8 mouse cellular contexts compared by ENCODE assay signal in genomic region chr6:82996740-82997315, GRCm38 (mm10). TPM values are rescaled to one million over a fixed set of nuclear protein-coding genes. Genes with fewer than 3 reads are reported as not detected.
A peak's percentile ranks its signal among the peaks of the same experiment; 100 is the strongest.
DNase-seq lines count a peak whose midpoint lies in the region; ATAC-seq lines count a peak whose summit lies in the region.

No protein-coding gene starts in this region.

- 0 out of 2 replicates have a peak overlapping the region, but pooled peaks have one; percentile 2 for H3K4me2 ChIP-seq in hindbrain, embryonic 11.5 days (replicated peaks; ENCODE audit: low read depth, low read length)

- peak; percentile 91 for ATAC-seq in hindbrain, embryonic 11.5 days (ENCODE audit: low FRiP score)

- no peaks in the 10 kb centered on the region for H3K4me1 ChIP-seq in hindbrain, embryonic 11.5 days (replicated peaks; ENCODE audit: control insufficient read depth, insufficient read depth, low read length)

- H3K27me3 ChIP-seq in hindbrain, embryonic 11.5 days (ENCODE audit: control insufficient read depth, insufficient read depth, low read length) = no peaks in the 10 kb centered on the region; the same call in 1 of the 2 replicates

- DNase-seq in Muller cell, postnatal 12 days (ENCODE audit: inconsistent ontology term) = peak; percentile 90
- DNase-seq in cerebellum, adult 9-11 months = peak; percentile 86
- DNase-seq in frontal cortex, adult 2 months (ENCODE audit: extremely low spot score in 1 of 2, low spot score in 1 of 2) = peak; percentile 95 to 98
- peak; percentile 95 for DNase-seq in hindbrain, embryonic 11.5 days (ENCODE audit: low spot score)
- peak; percentile 91 to 93 for DNase-seq in layer of hippocampus, postnatal 10 days (ENCODE audit: low spot score in 2 of 2)
- peak; percentile 95 for DNase-seq in lung, postnatal 10 days
- peak; percentile 82 for DNase-seq in ovary, postnatal 36 days (ENCODE audit: low spot score)
- peak; percentile 89 for DNase-seq in thymus, postnatal 25 days

- no peak overlapping the region for H3K4me3 ChIP-seq in hindbrain, embryonic 11.5 days (ENCODE audit: low read depth, low read length)

- WGBS in hindbrain, embryonic 11.5 days = 15% methylated on average over 11 of the region's 11 CpGs

- H3K9me3 ChIP-seq in hindbrain, embryonic 11.5 days (ENCODE audit: control insufficient read depth, low read length) = no peaks in the 10 kb centered on the region

- H3K9ac ChIP-seq in hindbrain, embryonic 11.5 days (ENCODE audit: low read depth, low read length) = no peak overlapping the region

- H3K36me3 ChIP-seq in hindbrain, embryonic 11.5 days (ENCODE audit: control insufficient read depth, insufficient read depth, low read length) = no peaks in the 10 kb centered on the region

- no peak overlapping the region for H3K27ac ChIP-seq in hindbrain, embryonic 11.5 days (ENCODE audit: low read depth, low read length)

RNA-seq across cellular contexts. Expression of gene Dok1, which starts 36.4 kb away (rescaled TPM):
- 1.7 and 2.4 TPM in 2 replicates for polyA plus RNA-seq in frontal cortex, adult 2 months (2012; rRNA removed)
- 4.5 and 6.6 TPM in 2 replicates for polyA plus RNA-seq in hindbrain, embryonic 11.5 days (2014; fragmentation: Nextera tagmentation; extraction: Ambion mirVana)
- total RNA-seq in layer of hippocampus, postnatal 10 days (2021) = 1 to 10 TPM; 1.6 to 2.4 TPM

RNA-seq across cellular contexts. Expression of gene Loxl3, which starts 37.1 kb away (rescaled TPM):
- 6.4 and 6.6 TPM in 2 replicates for polyA plus RNA-seq in frontal cortex, adult 2 months (2012; rRNA removed)
- polyA plus RNA-seq in hindbrain, embryonic 11.5 days (2014; fragmentation: Nextera tagmentation; extraction: Ambion mirVana) = 7.1 and 7.7 TPM in 2 replicates
- total RNA-seq in layer of hippocampus, postnatal 10 days (2021) = 1 to 10 TPM; 3.0 to 5.7 TPM

RNA-seq across cellular contexts. Expression of gene M1ap, which starts 50.1 kb away (rescaled TPM):
- polyA plus RNA-seq in frontal cortex, adult 2 months (2012; rRNA removed) = 0.12 TPM in 1 of 2 replicates, not detected in the other
- polyA plus RNA-seq in hindbrain, embryonic 11.5 days (2014; fragmentation: Nextera tagmentation; extraction: Ambion mirVana) = 0.22 TPM in 1 of 2 replicates, not detected in the other
- total RNA-seq in layer of hippocampus, postnatal 10 days (2021) = not detected

RNA-seq across cellular contexts. Expression of gene Sema4f, which starts 57.3 kb away (rescaled TPM):
- 24.6 and 27.5 TPM in 2 replicates for polyA plus RNA-seq in frontal cortex, adult 2 months (2012; rRNA removed)
- polyA plus RNA-seq in hindbrain, embryonic 11.5 days (2014; fragmentation: Nextera tagmentation; extraction: Ambion mirVana) = 1.7 and 2.0 TPM in 2 replicates
- total RNA-seq in layer of hippocampus, postnatal 10 days (2021) = 10 to 100 TPM; 43.2 to 47.0 TPM

RNA-seq across cellular contexts. Expression of gene Aup1, which starts 57.5 kb away (rescaled TPM):
- 220 and 253 TPM in 2 replicates for polyA plus RNA-seq in frontal cortex, adult 2 months (2012; rRNA removed)
- polyA plus RNA-seq in hindbrain, embryonic 11.5 days (2014; fragmentation: Nextera tagmentation; extraction: Ambion mirVana) = 112 TPM in 2 replicates
- total RNA-seq in layer of hippocampus, postnatal 10 days (2021) = 100 to 1,000 TPM in 1 of 2 experiments, 10 to 100 TPM in 1; 92.7 to 115 TPM
